Mouse (Mus musculus) kidney, postnatal 4 days (tissue): ENCODE data around the gene Upf1.

ENCODE experiments used
- DNase-seq, 2 experiments: peaks; one replicate each; pipeline ENCODE4 v3.0.0; 2021; ENCODE audit warnings: mixed read lengths in 2 of 2

Upf1 gene

DNA sequence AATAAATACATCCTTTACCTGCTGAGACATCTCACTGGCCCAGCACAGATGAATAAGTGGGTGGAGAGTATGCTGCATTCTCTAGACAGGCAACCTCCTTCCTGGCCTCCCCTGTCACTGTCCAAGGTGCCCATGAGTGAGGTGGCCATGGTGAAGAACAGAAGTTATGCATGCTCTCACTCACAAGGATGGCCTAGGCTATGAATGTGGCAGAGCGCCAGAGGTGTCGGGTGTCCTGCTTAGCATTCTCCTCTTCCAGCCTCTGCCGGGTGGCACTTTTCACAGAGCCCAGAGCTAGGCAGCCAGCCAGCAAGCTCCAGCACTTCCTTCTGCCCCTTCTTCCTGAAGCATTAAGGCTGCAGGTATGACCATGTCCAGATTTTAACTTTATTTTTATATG is 6.3 kb upstream of the Upf1 start:
- peak; percentile 58 to 74 for DNase-seq

DNA sequence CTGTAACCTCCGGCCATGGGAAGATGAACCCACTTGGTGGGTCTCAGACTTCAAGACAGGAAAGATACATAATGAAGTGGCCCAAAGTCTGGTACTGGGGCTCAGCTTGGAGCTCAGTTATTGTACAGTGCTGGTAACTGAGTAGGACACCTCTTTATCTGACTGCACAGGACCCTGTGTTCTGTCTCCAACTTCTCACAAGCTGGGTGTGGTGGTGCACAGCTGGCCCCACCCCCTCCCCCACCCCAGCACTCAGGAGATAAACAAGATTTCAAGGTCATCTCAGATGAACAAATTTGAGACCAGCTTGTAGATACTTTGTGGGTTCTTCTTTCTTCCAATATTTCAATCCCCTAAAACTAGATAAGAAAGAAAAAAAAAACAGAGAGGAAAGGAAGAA is 3.0 kb upstream of the Upf1 start:
- DNase-seq: no peak

DNA sequence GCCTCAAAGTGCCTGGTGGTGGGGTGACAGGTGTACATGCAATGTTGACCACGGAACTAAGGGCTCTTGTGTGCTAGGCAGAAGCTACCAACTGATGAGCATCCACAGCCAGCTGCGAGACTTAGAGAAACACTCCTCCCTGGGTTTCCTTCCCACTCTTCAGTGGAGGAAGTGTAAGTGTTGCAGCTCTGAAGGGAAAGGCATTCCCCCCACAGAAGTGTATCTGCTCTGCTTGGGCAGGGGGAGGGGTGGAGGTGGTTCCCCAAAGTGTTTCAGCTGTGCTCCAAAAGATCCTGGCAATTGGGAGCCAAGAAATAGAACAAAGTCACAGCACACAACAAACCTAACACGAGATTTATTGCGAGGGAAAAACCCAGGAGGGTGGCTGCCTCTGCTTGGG is 926 bp upstream of the Upf1 start:
- DNase-seq: no peak

DNA sequence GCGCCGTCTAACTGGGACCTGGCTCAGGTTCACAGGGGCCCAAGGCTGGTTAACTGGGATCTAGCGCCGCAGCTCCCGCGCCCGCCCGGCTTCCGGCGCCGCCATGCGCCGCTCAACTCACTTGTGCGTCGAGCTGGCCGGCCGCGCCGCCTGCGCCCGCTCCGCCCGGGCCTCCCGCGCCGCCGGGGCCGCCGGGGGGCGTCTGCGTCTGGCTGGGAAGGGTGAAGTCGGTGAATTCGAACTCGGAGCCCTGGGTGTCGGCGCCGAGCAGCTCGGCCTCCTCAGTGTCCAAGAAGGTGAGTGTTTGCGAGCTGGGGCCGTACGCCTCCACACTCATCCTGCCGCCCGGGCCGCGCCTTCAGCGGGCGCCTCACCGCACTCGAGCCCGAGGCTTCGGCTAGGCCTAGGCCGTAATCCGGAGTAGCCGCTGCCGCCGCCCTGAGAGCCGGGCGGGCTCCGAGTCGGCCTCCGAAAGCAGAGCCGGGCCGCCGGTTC is 374 bp downstream of the Upf1 start:
- peak; percentile 49 to 74 for DNase-seq

DNA sequence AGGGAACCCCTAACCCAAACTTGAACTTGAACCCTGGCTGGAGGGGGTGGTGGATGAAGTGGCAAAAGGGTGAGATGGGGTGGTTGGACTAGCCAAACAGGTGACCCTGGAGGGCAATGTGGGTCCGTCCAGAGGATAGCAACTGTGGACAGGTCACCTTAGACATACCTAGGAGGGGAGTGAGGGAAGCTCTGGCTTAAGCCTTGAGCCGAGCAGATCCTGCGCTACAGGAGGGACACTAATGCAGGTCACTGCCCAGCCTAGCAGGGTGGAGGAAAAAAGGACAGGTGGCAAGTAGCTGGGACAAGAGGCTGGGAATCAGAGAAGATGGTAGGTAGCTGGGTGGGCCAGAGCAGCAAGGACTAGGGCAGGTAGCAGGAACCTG is 1.1 kb downstream of the Upf1 start:
- no peak for DNase-seq

DNA sequence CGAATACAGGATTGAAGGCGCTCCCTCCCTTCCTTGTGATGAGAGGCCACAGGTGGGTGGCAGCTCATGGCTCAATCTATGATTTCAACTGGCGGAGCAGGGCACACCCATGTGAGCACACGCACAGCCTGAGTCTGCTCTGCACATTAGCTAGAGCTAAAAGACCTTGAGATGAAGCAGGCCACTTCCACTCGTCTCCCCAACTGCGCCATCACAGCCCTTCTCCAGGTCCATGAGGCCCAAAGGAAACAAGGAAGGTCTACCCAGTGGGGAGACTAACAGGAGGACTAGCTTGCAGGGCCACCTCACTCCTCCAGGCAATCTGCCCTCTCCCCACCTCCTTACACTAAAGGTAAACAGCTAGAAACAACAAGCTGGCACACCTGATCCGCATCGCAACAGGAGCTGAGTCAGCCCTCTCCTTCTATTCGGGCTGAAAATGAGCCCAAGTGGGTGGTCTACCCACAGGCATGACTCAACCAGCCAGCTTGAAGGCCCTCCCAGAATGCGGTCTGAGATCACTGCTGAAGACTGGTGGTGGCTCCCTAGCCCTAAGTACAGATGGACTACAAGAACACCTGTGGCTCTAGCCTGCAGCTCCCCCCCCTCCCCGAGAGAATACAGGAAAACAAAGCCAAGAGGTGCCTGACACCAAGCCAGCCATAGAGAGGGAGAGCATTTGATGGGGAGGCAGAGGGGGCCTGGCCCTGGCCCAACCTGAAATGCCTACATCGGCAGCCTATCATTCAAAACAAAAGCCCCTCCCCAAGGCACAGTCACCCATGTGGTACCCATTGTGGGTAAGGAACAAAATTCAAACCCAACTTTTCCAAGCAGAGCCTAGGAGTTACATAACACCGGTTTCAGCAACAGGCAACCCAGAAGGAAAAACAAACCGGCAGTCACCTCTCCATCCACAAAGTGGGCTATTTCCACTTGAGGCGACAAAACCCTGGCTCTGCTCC is 1.8 kb downstream of the Upf1 start:
- DNase-seq: no peak

DNA sequence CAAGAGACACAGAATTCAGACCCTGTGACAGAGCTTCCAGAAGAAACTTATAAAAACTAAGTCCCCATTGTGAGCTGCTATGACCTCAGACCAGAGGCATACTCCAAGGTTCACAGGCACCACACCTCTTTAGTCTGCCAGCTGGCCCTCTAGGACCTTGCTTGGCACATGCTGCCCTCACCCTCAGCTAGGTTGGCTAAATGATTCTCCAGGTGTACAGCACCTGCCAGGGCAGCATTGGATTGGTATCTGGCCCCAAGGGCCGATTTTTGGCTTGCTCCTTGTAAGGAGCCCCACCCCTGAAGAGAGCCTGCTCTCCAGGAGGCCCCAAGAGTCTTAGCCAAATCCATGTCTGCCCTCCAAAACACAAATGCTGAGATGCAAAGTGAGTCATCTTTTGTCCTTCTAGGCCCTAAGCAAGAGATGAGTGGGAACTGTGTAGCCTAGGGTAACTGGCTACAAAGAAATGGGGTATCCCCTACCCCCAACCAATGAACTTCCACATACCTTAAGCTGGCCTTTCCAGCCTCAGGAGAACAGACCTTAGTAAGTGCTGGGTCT is 5.1 kb downstream of the Upf1 start:
- no peak for DNase-seq

DNA sequence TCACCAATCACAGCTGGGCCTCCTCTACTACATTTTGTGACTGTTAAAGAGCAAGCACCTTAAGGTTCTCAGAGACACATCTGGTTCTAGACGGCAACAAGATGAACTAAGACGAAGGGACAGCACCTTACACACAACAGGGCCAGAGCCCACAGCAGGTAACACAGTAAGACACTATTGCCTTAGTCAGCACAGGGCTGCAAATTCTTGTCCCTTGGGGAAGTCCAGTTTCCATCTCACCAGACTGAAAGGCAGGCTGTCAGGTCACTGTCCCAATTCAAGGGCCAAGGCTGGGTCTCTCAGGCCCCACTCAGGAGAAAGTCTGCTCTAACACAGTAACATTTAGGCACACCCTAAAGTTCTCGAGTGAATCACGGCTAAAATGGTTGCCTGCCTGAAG is 5.6 kb downstream of the Upf1 start:
- no peak for DNase-seq

DNA sequence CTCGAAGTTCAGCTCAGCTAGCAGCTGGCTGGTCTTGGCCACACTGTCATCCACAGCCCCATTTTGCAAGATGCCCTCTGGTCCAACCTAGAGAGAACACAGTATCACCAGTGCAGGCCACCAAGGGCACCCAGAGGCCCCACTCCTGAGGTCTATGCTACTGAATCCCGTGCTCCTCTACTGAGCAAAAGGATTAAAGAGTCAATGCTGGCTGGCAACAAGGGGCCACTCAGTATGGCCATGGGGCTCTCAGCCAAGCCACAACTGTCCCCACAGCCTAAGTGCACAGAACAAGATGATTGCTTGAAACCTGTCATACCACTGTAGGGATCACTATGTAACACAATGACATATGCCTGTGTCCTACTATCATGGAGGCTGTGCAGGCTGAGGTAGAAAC is 8.8 kb downstream of the Upf1 start:
- no peak for DNase-seq

DNA sequence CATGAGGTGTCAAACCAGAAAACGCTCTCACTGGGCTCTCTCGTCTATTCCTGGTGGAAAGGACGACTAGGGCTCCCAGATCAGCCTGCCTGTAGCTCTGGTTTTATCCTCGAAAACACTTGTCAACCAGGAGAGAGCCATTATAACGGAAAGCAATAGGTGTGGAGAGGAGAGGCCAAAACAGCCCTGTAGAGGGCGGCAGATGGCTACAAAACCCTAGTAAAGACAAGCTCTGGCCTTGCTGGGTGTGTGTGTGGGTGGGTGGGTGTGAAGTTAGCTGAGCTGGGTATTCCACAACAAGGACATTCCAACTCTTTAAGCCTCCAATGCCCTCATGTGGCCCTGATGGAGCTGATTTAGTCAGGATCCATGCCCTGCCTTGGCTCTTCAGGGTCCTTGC is 9.4 kb downstream of the Upf1 start:
- peak; percentile 66 to 74 for DNase-seq

DNA sequence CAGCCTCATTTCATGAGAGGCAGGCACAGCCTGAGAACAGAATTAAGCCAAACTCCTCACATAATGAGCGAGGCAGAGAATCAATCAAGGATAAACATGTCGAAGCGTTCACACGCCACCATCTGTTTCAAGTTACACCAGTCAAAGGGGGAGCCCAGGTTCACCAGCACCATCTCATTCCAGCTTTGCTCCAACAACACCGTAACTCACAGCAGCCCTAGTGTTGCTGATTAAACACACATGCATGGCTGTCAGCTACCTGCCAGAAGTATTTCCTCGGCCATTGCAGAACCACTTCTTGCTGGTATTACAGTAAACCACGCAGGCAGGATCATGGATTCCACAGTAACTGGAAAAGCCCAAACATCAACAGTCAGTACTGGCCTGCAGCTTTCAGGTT is 10.0 kb downstream of the Upf1 start:
- DNase-seq: no peak

DNA sequence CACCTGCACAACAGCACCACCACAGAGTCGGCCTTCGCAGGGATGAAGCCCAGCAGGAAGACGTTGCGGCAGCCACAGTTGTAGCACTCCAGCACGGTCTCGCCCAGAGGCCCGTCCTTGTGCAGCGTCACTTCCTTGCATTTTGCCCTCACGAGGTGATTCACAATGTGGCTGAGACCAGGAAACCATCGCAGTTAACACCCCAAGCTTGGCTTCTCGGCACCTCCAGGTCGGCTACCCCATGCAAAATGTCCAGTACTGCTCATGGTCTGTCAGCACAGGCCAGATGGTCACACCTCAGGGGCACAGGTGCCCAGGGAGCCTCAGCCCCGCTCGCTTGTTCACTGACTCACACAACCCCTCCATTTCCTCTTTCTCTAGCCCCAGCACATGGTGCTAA is 11.1 kb downstream of the Upf1 start:
- DNase-seq: no peak

DNA sequence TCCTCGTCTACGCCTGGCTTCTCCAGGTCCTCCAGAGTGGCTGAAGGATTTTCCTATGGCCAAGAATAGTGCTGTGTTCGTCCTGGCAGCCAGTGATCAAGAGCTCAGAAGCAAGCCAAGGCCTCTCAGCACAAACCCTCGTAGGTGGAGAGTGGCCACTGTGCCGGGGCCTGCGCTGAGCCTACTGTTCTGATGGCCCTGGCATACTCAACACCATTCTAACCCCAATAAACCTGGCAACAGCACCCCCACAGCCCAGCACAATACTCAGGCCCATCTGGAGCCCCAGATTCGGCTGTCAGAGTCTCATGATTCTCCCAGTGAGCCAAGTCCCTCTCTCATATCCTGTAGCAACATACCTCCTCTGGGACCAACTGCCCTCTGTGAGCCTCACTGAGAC is 12.4 kb downstream of the Upf1 start:
- DNase-seq: no peak

DNA sequence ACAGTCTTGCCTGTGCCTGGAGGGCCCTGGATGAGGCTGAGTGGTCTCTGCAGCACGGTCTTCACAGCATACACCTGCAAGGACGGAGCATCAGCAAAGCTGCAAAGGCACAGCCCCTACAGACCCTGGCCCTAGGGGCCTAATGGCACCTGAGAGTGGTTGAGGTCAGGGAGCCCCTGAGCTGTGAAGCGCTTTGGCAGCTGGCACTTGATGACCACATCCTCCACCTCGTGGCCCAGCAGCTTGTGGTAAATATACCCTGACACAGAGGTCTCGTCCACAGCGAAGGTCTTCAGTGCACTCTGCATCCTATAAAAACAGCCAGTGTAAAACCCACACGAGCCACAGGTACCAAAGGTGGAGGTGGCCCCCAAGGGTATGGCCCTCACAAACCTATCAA is 14.1 kb downstream of the Upf1 start:
- DNase-seq: no peak

DNA sequence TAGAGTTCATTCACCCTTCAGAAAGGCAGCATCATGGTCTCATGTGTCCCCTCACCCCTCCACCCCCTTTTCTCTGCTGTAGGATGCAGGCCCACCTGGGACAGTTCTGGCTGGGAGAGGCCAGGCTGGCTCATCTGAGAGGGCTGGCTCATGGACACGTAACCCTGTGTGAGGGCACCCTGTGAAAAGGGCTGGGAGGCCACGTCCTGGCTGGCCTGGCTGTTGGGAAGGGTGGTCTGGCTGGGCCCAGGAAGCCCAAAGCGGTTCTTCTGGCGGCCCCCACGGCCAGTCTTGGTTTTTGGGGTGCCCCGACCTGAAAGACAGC is 20.2 kb downstream of the Upf1 start:
- DNase-seq: no peak

DNA sequence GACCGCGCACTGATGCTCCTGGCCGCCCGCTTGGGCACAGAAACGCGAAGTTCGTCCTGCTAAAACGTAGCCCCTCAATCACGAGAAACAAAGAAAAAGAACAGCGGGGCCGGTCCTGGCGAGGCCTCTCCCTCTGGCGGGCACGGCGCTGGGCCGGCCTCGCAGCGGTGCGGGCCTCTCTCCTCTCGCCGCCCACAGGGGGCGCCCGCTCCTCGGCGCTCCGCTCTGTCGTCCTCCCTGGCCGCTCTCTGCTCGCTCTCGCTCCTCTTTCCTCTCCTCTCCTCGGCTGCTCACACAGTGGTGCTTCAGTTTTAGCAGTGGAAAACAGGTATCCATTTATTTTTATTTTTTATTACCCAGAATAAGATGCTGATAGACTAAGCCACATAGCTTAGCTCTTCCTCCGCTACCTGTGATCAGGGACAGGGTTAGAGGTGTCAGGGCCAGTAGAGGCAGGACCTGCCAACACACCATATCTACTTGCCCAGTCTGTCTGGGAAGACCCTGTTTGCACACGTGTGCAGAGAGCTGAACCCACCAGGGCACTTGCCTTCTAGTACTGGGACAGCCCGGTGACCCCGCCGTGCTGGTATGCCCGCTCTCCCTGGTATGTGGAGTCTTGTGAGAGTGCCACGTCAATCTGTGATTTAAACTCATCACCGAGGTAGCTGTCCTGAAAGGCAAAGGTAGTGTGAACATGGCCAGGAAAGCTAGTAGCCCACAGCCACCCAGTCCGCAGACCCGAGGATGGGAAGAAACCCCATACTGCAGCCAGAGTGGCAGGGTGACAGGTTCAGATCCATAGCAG is 20.8 kb downstream of the Upf1 start:
- DNase-seq: peak; percentile 84 to 89

DNA sequence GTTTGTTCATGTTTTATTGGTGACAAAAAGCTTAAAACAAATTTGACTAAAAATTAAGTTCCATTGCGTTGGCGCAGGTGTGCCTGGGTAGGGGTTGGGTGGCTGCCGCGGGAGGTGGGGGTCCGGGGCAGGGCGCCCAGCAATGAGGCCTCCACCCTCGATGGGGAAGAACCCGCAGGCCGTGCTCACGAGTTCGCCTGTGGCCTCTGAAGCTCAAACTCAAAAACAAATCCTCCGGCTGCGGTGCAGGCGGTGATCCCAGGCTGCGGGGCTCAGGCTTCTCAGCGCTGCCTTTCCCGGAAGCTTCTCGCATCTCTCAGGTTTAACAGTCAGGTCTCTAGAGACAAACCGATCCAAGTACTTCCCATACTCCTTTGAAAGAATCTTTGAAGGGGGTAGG is 21.6 kb downstream of the Upf1 start:
- peak in 1 of 2 experiments; percentile 25 for DNase-seq

DNA sequence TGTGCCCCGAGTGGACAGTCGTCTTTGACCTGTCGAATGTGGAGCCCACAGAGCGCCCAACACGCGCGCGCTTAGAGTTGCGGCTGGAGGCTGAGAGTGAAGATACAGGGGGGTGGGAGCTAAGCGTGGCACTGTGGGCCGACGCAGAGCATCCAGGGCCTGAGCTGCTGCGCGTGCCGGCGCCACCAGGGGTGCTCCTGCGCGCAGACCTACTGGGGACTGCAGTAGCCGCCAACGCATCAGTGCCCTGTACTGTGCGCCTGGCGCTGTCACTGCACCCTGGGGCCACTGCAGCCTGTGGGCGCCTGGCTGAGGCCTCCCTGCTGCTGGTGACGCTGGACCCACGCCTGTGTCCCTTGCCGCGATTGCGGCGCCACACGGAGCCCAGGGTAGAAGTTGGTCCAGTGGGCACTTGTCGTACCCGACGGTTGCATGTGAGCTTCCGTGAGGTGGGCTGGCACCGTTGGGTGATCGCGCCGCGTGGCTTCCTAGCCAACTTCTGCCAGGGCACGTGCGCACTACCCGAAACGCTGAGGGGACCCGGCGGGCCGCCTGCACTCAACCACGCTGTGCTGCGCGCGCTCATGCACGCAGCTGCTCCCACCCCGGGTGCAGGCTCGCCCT is 22.2 kb downstream of the Upf1 start:
- peak; percentile 81 to 89 for DNase-seq

DNA sequence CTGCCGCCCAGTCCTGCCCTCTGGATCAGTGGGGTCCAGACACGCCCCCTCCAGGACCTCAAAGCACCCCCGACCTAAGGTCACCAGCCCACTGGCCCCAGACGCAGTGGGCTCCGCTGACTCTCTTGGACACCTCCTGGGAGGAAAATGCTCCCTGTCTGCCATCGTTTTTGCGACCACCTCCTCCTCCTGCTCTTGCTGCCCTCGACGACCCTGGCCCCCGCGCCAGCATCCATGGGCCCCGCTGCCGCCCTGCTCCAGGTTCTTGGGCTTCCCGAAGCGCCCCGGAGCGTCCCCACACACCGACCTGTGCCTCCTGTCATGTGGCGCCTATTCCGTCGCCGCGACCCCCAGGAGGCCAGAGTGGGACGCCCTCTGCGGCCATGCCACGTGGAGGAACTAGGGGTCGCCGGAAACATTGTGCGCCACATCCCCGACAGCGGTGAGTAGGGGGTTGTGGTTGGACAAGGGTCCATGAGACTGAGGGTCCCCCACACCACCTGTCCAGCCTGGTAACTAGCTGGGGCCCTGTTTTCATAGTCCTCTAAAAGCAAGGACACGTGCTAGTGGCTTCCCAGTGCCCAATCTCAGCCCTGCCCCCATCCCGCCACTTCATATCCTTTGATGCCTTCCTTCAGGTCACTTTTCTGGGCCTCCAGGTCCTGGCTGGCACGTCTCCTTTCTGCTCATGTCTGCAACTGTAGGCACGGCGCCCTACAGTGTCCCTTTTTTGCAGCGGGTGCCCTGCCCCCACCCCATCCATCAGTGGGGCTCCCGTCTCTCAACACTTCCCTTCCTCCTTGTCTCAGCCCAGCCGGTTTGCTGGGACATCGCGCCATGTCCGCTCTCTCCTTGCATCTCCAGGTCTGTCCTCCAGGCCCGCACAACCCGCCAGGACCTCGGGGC is 23.0 kb downstream of the Upf1 start:
- DNase-seq: peak in 1 of 2 experiments; percentile 23

DNA sequence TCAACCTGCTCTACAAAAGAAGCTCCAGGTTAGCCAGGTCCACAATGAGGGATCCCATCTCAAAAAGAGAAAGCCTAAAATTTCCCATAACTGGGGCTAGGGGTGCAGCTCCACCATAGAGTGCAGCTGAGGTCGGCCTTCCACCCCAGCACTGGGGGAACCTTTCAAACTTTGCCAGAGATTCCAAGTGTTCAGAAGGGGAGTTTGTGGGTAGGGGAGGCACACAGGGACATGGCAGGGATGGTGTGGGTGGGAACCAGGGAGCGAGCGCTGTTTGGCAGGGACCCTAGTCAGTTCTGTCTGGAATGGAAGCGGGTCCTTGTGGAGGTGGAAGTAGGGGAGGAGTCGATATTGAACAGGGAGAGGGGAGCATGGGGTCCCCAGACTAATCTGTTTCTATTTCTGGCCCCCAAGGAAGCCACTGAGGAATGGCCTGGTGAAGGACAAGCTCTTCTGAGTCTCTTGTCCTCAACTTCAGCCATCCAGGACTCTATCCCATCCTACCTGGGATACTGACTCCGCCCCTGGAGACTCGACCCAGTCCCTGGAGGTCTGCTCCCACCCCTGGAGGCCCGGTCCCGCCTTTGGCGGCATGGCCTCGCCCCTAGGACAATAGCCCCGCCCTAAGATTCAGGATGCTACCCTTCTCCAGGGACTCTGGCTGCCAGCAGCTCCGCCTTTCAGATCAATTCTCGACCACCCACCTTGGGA is 23.8 kb downstream of the Upf1 start, which contains the start of gene Gdf1:
Gene Gdf1 (plus strand): TSS at position 694 of the 711 bp plus-strand sequence.
- peak; percentile 31 to 47 for DNase-seq

DNA sequence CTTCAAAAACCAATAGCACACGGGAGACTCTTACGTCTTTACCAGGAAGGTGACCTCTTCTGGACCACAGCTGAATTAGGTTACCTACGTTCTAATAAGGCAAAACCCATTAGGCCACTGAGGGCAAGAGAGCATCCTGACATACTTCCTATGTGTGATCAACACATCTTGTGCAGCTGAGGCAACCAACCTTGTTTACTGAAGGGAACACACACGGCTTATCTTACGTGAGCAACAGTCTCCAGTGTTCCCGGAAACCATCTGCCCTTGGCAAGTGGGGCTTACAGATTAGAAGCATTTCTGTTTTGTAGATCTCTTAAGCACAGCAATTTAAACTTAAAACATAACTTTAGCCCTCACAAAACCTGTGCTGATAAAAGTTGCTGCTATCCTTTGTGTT is 25.6 kb downstream of the Upf1 start:
- DNase-seq: no peak
